Mouse (Mus musculus) retina, postnatal 7 days (tissue): ENCODE data around the gene Myom3.

Experiments used
- DNase-seq: peaks from one replicate; pipeline ENCODE4 v3.0.0-alpha.2; 2012; ENCODE audit warnings: low read depth, low spot score

The Myom3 gene

GRCm38 (mm10) chr4:135761048-135761447 lies 1.5 kb downstream of the Myom3 start:
- DNase-seq, result no peak

GRCm38 (mm10) chr4:135761569-135761968 lies 2.1 kb downstream of the Myom3 start:
- no peak for DNase-seq

- no peak for DNase-seq
Observed at GRCm38 (mm10) chr4:135762251-135762906, 2.9 kb downstream of the Myom3 start.

GRCm38 (mm10) chr4:135764700-135765099 lies 5.2 kb downstream of the Myom3 start:
- no peak for DNase-seq

GRCm38 (mm10) chr4:135765707-135766106 lies 6.2 kb downstream of the Myom3 start:
- no peak for DNase-seq

- no peak for DNase-seq
Observed at GRCm38 (mm10) chr4:135766976-135767375, 7.5 kb downstream of the Myom3 start.

- no peak for DNase-seq
Observed at GRCm38 (mm10) chr4:135768572-135769526, 9.3 kb downstream of the Myom3 start.

- DNase-seq, result no peak
Observed at GRCm38 (mm10) chr4:135770611-135771305, 11.2 kb downstream of the Myom3 start.

- no peak for DNase-seq
Observed at GRCm38 (mm10) chr4:135771592-135771991, 12.1 kb downstream of the Myom3 start.

- DNase-seq, result no peak
Observed at GRCm38 (mm10) chr4:135772671-135773070, 13.2 kb downstream of the Myom3 start.

GRCm38 (mm10) chr4:135774496-135774895 lies 15.0 kb downstream of the Myom3 start:
- no peak for DNase-seq

- no peak for DNase-seq
Observed at GRCm38 (mm10) chr4:135776850-135777249, 17.3 kb downstream of the Myom3 start.

- DNase-seq, result no peak
Observed at GRCm38 (mm10) chr4:135779661-135780060, 20.1 kb downstream of the Myom3 start.

GRCm38 (mm10) chr4:135780255-135780654 lies 20.7 kb downstream of the Myom3 start:
- no peak for DNase-seq

- DNase-seq, result no peak
Observed at GRCm38 (mm10) chr4:135781304-135781703, 21.8 kb downstream of the Myom3 start.

- DNase-seq, result no peak
Observed at GRCm38 (mm10) chr4:135786581-135786980, 27.1 kb downstream of the Myom3 start.

- no peak for DNase-seq
Observed at GRCm38 (mm10) chr4:135787271-135787670, 27.8 kb downstream of the Myom3 start.

GRCm38 (mm10) chr4:135789135-135789534 lies 29.6 kb downstream of the Myom3 start:
- no peak for DNase-seq

GRCm38 (mm10) chr4:135792821-135793220 lies 33.3 kb downstream of the Myom3 start:
- DNase-seq, result no peak

- no peak for DNase-seq
Observed at GRCm38 (mm10) chr4:135797931-135798330, 38.4 kb downstream of the Myom3 start.

- peak; percentile 81 for DNase-seq
Observed at GRCm38 (mm10) chr4:135801543-135801942, 42.0 kb downstream of the Myom3 start.

GRCm38 (mm10) chr4:135803299-135803698 lies 43.8 kb downstream of the Myom3 start:
- no peak for DNase-seq
